Mouse (Mus musculus): ENCODE results near the gene Pld3. TPM values are rescaled to one million over a fixed set of nuclear protein-coding genes. Genes with fewer than 3 reads are reported as not detected.

Gene Pld3
- total RNA-seq, 2 experiments from 2014 or later, result 557 to 578 TPM

DNA sequence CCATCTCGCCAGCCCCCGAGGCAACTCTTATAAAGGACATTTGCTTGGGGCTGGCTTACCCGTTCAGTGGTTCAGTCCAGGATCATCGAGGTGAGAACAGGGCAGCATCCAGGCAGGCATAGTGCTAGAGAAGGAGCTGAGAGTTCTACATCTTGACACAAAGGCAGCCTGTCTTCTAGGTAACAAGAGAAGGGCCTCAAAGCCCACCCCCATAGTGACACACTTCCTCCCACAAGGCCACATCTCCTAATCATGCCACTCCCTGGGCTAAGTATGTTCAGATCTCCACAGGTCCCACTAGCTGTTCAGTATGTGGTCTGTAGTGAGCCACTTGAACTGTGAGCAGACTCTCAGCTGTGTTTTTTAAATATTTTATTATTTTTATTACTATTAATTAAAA lies 69.2 kb downstream of the Pld3 start:
- DNase-seq, result no peak

Other genes with a start within 250 kb of the Pld3 start
- gene Ltbp4, start 215.5 kb downstream of the Pld3 start, total RNA-seq (2021), result 10 to 100 TPM; 52.8 to 59.6 TPM
- gene Shkbp1, start 197.2 kb downstream of the Pld3 start, total RNA-seq (2021), result 10 to 100 TPM; 36.2 to 37.3 TPM
- not detected for gene Gm20479, start 195.8 kb downstream of the Pld3 start, total RNA-seq (2021)
- 100 to 1,000 TPM; 132 to 146 TPM for gene Sptbn4, start 105.5 kb downstream of the Pld3 start, total RNA-seq (2021)
- gene Blvrb, start 105.2 kb downstream of the Pld3 start, total RNA-seq (2021), result 10 to 100 TPM; 16.0 to 20.0 TPM
- gene Sertad3, start 79.5 kb downstream of the Pld3 start, total RNA-seq (2021), result 1 to 10 TPM; 2.7 to 4.0 TPM
- 1 to 10 TPM; 6.4 to 7.0 TPM for gene Sertad1, start 66.3 kb downstream of the Pld3 start, total RNA-seq (2021)
- gene Prx, start 53.9 kb downstream of the Pld3 start, total RNA-seq (2021), result under 1 TPM; 0.15 to 0.40 TPM
- not detected for gene Hipk4, start 30.0 kb downstream of the Pld3 start, total RNA-seq (2021)
- gene 2310022A10Rik, start within 50 bp of the Pld3 start, total RNA-seq (2021), result 10 to 100 TPM; 27.2 to 28.8 TPM
- gene Akt2, start 38.3 kb upstream of the Pld3 start, total RNA-seq (2021), result 100 to 1,000 TPM in 1 of 2 experiments, 10 to 100 TPM in 1; 97.7 to 102 TPM
- gene Ttc9b, start 100.7 kb upstream of the Pld3 start, total RNA-seq (2021), result 10 to 100 TPM; 45.8 to 48.2 TPM
- 100 to 1,000 TPM; 177 to 185 TPM for gene Map3k10, start 121.4 kb upstream of the Pld3 start, total RNA-seq (2021)
- gene Zfp607b, start 136.1 kb upstream of the Pld3 start, total RNA-seq (2021), result 10 to 100 TPM; 10.0 to 10.3 TPM
- 10 to 100 TPM; 33.5 to 38.7 TPM for gene Zfp60, start 178.2 kb upstream of the Pld3 start, total RNA-seq (2021)

Measured in layer of hippocampus, postnatal 36 days (tissue).